Mouse (Mus musculus) intestine, embryonic 14.5 days (tissue): ENCODE data around the gene Tgfb3. TPM values are rescaled to one million over a fixed set of nuclear protein-coding genes. Genes with fewer than 3 reads are reported as not detected.
A peak's percentile ranks its signal among the peaks of the same experiment; 100 is the strongest.

Experiments used
- ATAC-seq: fragments of 200-750 bp; cut with Nextera tagmentation; replicated peaks from 2 replicates; pipeline ENCODE4 v1.8.0; 2017; ENCODE audit warnings: low read depth, moderate number of reproducible peaks, moderate TSS enrichment, moderate library complexity; ENCODE audit not compliant: low FRiP score, low TSS enrichment
- DNase-seq: peaks from one replicate; pipeline ENCODE4 v3.0.0-alpha.2; 2018; ENCODE audit warnings: low spot score
- H3K27ac ChIP-seq: fragments of 300-500 bp; sonication (generic); 2 replicates; pipeline ENCODE4 v1.5.1; 2014; ENCODE audit warnings: low read depth, mild to moderate bottlenecking, control low read depth
- H3K27me3 ChIP-seq: fragments of 300-500 bp; sonication (generic); replicated peaks from 2 replicates; pipeline ENCODE4 v1.6.1; 2014; ENCODE audit warnings: low read length, control low read depth; ENCODE audit not compliant: control insufficient read depth, insufficient read depth
- H3K36me3 ChIP-seq: fragments of 300-500 bp; sonication (generic); 2 replicates; pipeline ENCODE4 v1.6.1; 2014; ENCODE audit warnings: low read length, control low read depth; ENCODE audit not compliant: control insufficient read depth, insufficient read depth
- H3K4me1 ChIP-seq: fragments of 300-500 bp; sonication (generic); replicated peaks from 2 replicates; pipeline ENCODE4 v1.6.1; 2014; ENCODE audit warnings: low read length, control low read depth, mixed read lengths; ENCODE audit not compliant: control insufficient read depth, insufficient read depth
- H3K4me2 ChIP-seq: fragments of 300-500 bp; sonication (generic); 2 replicates; pipeline ENCODE4 v1.6.1; 2014; ENCODE audit warnings: low read length
- H3K4me3 ChIP-seq: fragments of 300-500 bp; sonication (generic); 2 replicates; pipeline ENCODE4 v1.5.1; 2014; ENCODE audit warnings: low read depth, low read length, control low read depth, mixed read lengths
- H3K9ac ChIP-seq: fragments of 300-500 bp; sonication (generic); 2 replicates; pipeline ENCODE4 v1.6.1; 2014; ENCODE audit warnings: mild to moderate bottlenecking, low read length
- H3K9me3 ChIP-seq: fragments of 300-500 bp; sonication (generic); 2 replicates; pipeline ENCODE4 v1.6.1; 2016; ENCODE audit warnings: low read length, control low read depth; ENCODE audit not compliant: control insufficient read depth
- WGBS: fragments of 180-500 bp; shearing (Covaris S2); extraction: QIAGEN DNeasy Blood & Tissue Kit; methylation state at CpG from one replicate; pipeline ENCODE4 v1.1.7; 2014; 5-methylcytosine and 5-hydroxymethylcytosine counted together
- polyA plus RNA-seq: library from polyadenylated mRNA; unstranded; fragments of >200 nt; fragmentation: Nextera tagmentation; extraction: Ambion mirVana; gene quantifications from 2 replicates; pipeline ENCODE4 v1.2.1, GENCODE M21; 2014

The Tgfb3 gene
- polyA plus RNA-seq, 1 experiment from 2014 or later, result 22.1 TPM

DNA sequence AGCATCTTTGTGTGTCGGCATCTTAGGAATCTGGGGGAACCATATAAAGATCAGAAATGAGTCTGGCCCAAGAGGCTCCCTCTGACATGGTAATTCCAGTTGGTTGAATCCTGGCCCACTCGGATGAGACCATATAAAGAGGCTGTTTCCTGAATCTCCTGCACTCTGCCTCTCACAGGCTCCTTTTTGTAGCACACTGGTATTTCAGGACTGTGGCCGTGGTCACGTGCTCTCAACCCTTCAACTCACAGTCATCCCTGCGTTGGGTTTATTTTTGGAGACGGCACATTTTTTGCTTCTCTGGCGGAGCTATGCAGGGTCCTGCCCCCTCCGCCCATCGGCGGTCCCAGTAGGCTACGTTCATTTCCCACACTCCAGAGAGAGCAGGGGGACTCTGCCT lies 25.5 kb upstream of the Tgfb3 start:
- H3K27ac ChIP-seq, result peak overlapping the region; percentile 16; the same call in 1 of the 2 replicates
- H3K4me2 ChIP-seq, result no peak overlapping the region
- WGBS, result 67% methylated on average over 11 of the region's 11 CpGs
- 0 out of 2 replicates have a peak, but pooled peaks cover 2% of the 10 kb centered on the region for H3K36me3 ChIP-seq
- DNase-seq (no peak), ATAC-seq (no peak; the same call in 1 of the 2 replicates)
- H3K9ac ChIP-seq, result no peak overlapping the region
- H3K4me1 ChIP-seq, result peaks cover 9% of the 10 kb centered on the region; the same call in 1 of the 2 replicates
- H3K9me3 ChIP-seq, result no peaks in the 10 kb centered on the region
- no peak overlapping the region for H3K4me3 ChIP-seq
- H3K27me3 ChIP-seq, result no peaks in the 10 kb centered on the region

DNA sequence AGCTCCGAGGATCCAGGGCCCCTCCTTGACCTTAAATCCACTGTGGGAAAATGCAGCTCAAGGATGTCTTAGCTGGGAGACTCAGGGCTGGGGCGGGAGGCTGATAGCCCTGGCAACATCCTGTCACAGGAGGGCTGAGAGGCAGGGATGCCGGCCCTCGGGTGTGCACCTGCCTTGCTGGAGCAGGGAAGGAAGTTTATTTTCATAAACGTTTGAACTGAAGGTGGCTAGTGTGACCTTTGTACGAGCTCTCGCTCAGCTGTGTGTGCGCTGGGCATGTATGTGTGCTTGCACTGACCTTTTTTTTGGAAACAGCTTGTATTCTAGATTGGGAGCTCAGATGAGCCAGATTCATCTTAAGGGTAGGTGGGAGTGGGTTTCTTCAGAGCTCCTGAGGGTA lies 25.0 kb upstream of the Tgfb3 start:
- no peak overlapping the region for H3K9ac ChIP-seq
- WGBS, result 36% methylated on average over 8 of the region's 8 CpGs
- peak overlapping the region; percentile 16; the same call in 1 of the 2 replicates for H3K27ac ChIP-seq
- H3K4me1 ChIP-seq, result peaks cover 9% of the 10 kb centered on the region; the same call in 1 of the 2 replicates
- H3K36me3 ChIP-seq, result 0 out of 2 replicates have a peak, but pooled peaks cover 2% of the 10 kb centered on the region
- no peak for ATAC-seq
- H3K9me3 ChIP-seq, result no peaks in the 10 kb centered on the region
- H3K4me2 ChIP-seq, result no peak overlapping the region
- H3K27me3 ChIP-seq, result no peaks in the 10 kb centered on the region
- DNase-seq, result no peak
- H3K4me3 ChIP-seq, result no peak overlapping the region

DNA sequence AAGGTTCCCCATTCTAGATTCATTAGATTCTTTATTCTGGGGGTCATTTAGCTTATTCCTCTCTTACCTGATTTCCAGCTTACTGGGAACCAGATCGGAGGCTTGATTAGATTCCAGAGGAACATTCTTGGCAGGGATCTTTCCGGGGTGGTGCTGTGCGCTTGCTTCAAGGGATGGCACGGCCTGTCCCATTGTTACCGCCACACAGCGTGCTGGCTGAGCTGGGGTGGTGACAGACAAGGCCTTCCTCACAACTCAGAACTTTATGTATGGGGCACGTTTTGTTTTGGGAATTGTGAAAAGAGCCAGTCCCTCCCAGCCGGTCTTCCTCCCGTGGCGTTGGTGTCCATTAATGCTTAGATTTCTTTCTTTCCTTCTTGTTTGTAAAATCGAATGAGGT lies 24.6 kb upstream of the Tgfb3 start:
- no peaks in the 10 kb centered on the region for H3K27me3 ChIP-seq
- peaks cover 9% of the 10 kb centered on the region; the same call in 1 of the 2 replicates for H3K4me1 ChIP-seq
- H3K9me3 ChIP-seq, result no peaks in the 10 kb centered on the region
- no peak overlapping the region for H3K4me3 ChIP-seq
- DNase-seq, result no peak
- no peak overlapping the region for H3K4me2 ChIP-seq
- 0 out of 2 replicates have a peak, but pooled peaks cover under 1% of the 10 kb centered on the region for H3K36me3 ChIP-seq
- WGBS, result 68% methylated on average over 11 of the region's 11 CpGs
- H3K9ac ChIP-seq, result no peak overlapping the region
- H3K27ac ChIP-seq, result peak overlapping the region; percentile 16; the same call in 1 of the 2 replicates
- no peak for ATAC-seq

DNA sequence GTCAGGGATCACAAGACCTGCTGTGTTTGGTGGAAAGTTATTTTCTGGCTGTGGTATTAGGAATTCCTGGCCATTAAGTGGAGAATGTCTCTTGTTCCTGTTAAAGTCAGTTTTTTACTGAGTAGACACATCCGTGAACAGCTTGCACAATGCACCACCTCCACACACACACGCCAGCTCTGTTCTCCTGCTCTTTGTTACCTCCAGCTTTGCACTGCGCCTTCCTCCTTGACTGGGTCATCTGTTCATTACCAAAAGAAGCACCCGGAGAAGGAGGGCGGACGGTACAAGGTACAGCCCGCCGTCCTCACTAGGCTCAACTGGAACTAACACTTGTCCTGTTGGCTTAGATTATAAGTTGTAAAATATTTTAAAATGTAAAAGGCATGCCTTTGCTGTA lies 23.8 kb upstream of the Tgfb3 start:
- no peak overlapping the region for H3K4me3 ChIP-seq
- 0 out of 2 replicates have a peak, but pooled peaks have one; percentile 20 for ATAC-seq
- no peak for DNase-seq
- H3K4me1 ChIP-seq, result peaks cover 9% of the 10 kb centered on the region; the same call in 1 of the 2 replicates
- no peaks in the 10 kb centered on the region for H3K36me3 ChIP-seq
- H3K9ac ChIP-seq, result no peak overlapping the region
- no peak overlapping the region for H3K27ac ChIP-seq
- H3K27me3 ChIP-seq, result no peaks in the 10 kb centered on the region
- WGBS, result 77% methylated on average over 8 of the region's 8 CpGs
- H3K4me2 ChIP-seq, result no peak overlapping the region
- H3K9me3 ChIP-seq, result no peaks in the 10 kb centered on the region

DNA sequence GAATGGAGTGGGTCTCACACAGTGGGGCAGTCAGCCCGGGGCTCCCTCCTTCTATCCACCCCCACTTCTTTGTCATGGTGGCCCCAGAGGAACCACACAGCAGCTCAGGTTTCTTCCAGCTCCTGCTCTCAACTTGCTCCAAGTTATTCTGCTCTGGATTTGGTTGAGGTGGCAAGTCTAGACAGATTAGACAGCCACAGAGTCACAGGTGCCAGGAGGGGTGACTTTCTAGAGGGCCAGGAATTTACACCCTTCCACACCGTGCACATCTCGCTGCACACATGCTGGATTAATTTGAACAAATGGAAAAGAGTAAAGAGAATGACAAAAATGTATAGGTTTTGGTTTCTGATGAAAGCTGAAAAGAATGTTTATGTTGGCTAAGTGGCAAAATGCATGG lies 21.9 kb upstream of the Tgfb3 start:
- no peak overlapping the region for H3K4me2 ChIP-seq
- DNase-seq (no peak), ATAC-seq (no peak)
- H3K27me3 ChIP-seq, result no peaks in the 10 kb centered on the region
- no peak overlapping the region for H3K4me3 ChIP-seq
- WGBS, result 90% methylated on average over 3 of the region's 3 CpGs
- H3K27ac ChIP-seq, result no peak overlapping the region
- peaks cover 9% of the 10 kb centered on the region; the same call in 1 of the 2 replicates for H3K4me1 ChIP-seq
- H3K9ac ChIP-seq, result no peak overlapping the region
- H3K9me3 ChIP-seq, result no peaks in the 10 kb centered on the region
- no peaks in the 10 kb centered on the region for H3K36me3 ChIP-seq

DNA sequence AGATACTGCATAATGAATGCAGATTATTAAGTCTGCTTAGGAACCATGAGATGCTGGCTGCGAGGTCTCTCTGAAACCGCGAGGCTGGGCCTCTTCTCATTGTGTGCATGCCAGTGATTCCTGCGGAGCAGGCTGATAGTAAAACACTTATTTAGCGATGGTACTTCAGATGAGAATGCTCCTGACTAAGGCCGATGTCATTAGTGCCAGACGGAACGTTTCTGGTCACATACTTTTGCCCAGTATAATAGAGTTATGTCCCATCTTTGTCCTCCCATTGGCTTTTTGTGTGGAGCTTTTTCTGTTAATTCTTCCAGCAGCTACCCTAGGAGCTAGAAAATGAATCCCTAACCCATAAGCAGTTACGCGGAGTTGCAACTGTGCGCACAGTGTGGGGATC lies 18.9 kb upstream of the Tgfb3 start:
- H3K27me3 ChIP-seq, result no peaks in the 10 kb centered on the region
- no peak for ATAC-seq
- no peak overlapping the region for H3K27ac ChIP-seq
- no peaks in the 10 kb centered on the region for H3K4me1 ChIP-seq
- no peak overlapping the region for H3K4me2 ChIP-seq
- H3K9me3 ChIP-seq, result no peaks in the 10 kb centered on the region
- DNase-seq, result no peak
- WGBS, result 82% methylated on average over 11 of the region's 11 CpGs
- no peak overlapping the region for H3K4me3 ChIP-seq
- no peak overlapping the region for H3K9ac ChIP-seq
- no peaks in the 10 kb centered on the region for H3K36me3 ChIP-seq

DNA sequence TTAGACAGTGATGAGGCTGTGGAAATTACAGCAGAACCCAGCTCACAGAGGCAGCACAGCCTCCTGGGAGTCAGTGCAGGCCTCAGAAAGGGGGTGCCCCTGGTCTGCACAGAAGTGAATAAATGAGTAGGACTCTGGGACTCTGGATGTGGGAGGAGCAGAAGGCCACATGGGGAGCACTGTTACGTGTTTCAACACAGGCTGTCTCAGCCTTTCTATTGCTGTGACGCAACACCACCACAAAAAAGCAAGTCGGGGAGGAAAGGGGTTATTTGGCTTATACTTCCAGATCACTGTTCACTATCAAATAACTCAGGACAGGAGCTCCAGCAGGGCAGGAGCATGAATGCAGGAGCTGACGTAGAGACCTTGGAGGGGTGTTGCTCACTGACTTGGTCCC lies 17.0 kb upstream of the Tgfb3 start:
- 90% methylated on average over 4 of the region's 4 CpGs for WGBS
- Histone ChIP-seq H3K9me3 (no peaks in the 10 kb centered on the region), H3K9ac (no peak overlapping the region), H3K27me3 (no peaks in the 10 kb centered on the region), H3K27ac (no peak overlapping the region), H3K36me3 (peaks cover 8% of the 10 kb centered on the region; the same call in 1 of the 2 replicates), H3K4me1 (no peaks in the 10 kb centered on the region), H3K4me2 (no peak overlapping the region), H3K4me3 (no peak overlapping the region)
- no peak for ATAC-seq
- DNase-seq, result no peak

DNA sequence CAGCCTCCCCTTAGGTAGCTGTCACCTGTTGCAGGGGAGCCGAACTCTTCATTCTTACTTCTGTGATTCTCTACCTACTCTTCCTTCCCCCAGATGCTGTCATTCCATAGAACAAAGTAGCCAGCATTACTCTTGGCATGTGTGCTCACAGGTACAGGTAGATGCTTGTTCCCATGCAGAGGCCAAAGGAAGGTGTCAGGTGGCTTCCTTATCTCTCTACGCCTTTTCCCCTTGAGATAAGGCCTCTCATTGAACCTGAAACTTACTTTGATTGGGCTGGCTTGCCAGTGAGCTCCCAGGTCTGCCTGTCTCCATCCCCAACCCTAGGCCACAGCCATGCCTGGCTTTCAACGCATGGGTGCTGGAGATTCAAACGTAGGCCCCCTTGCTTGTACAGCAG lies 15.2 kb upstream of the Tgfb3 start:
- Histone ChIP-seq H3K4me3 (no peak overlapping the region), H3K27me3 (no peaks in the 10 kb centered on the region), H3K4me2 (no peak overlapping the region), H3K9ac (no peak overlapping the region), H3K9me3 (no peaks in the 10 kb centered on the region), H3K4me1 (no peaks in the 10 kb centered on the region), H3K36me3 (peaks cover 19% of the 10 kb centered on the region; the same call in 1 of the 2 replicates), H3K27ac (no peak overlapping the region)
- DNase-seq, result no peak
- 84% methylated on average over 4 of the region's 4 CpGs for WGBS
- ATAC-seq, result no peak

DNA sequence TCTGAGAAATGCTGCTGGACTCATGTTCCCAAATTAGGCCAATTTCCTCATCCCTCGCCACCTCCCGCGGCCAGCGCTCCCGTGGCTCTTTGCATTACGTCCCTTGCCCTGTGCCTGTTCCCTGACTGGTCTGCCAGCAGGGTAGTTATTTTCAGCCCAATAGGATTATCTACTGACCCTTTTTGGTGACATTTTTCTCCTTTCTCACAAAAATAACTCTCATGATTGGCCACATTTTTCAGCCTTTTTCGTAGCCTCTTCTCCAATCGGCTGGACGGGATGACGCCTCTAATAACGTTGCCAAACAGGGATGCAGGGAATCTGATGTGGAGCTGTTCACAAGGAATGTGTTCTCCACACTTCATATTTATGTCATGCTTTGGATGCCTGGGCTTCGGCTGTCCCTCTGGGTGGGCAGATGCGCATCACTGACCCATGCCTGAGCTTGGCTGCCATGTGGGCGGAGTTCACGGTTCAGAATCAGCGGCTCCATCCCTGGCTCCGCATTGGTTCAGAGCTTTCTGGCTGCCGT lies 12.8 kb upstream of the Tgfb3 start:
- H3K4me2 ChIP-seq, result no peak overlapping the region
- H3K36me3 ChIP-seq, result peaks cover 23% of the 10 kb centered on the region; the same call in 1 of the 2 replicates
- WGBS, result 61% methylated on average over 18 of the region's 18 CpGs
- DNase-seq, result no peak
- no peak overlapping the region for H3K27ac ChIP-seq
- H3K9ac ChIP-seq, result no peak overlapping the region
- H3K9me3 ChIP-seq, result no peaks in the 10 kb centered on the region
- no peak for ATAC-seq
- H3K27me3 ChIP-seq, result no peaks in the 10 kb centered on the region
- H3K4me1 ChIP-seq, result no peaks in the 10 kb centered on the region
- H3K4me3 ChIP-seq, result no peak overlapping the region
